Mouse (Mus musculus): Measurements from ENCODE around the gene Cryzl1. TPM values are rescaled to one million over a fixed set of nuclear protein-coding genes. Genes with fewer than 3 reads are reported as not detected.

The Cryzl1 gene
- polyA plus RNA-seq, 1 experiment from 2014 or later = 111 TPM

DNA sequence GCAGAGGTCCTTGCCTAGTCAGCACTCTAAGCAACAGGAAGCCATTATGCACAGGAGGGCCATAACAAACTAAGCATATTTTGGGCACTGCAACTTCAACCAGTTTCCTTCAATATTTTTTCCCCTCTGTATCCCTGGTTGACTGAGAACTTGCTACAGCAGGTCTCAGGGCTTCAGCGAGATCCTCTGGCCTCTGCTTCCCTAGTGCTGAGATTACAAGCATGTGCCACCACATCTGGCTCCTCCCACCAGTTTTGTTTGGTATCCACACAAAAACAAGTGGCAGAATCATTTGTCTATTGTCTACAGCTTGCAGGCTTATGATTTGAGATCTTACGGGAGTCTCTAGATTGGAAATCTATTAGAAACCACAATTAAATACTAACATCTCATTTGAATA, 83.9 kb downstream of the Cryzl1 start:
- H3K4me1 ChIP-seq (replicated peaks; ENCODE audit: control insufficient read depth, insufficient read depth, low read length) = peaks cover 13% of the 10 kb centered on the region
- no peak overlapping the region for H3K4me2 ChIP-seq (ENCODE audit: low read length)
- no peaks in the 10 kb centered on the region for H3K9me3 ChIP-seq (ENCODE audit: control insufficient read depth, low read length)
- H3K27me3 ChIP-seq (replicated peaks; ENCODE audit: control insufficient read depth, insufficient read depth, low read length) = no peaks in the 10 kb centered on the region
- no peak overlapping the region for H3K9ac ChIP-seq (replicated peaks; ENCODE audit: low read depth, low read length)
- no peak overlapping the region for H3K4me3 ChIP-seq (replicated peaks; ENCODE audit: low read length)
- no peak overlapping the region for H3K27ac ChIP-seq (ENCODE audit: low read length)
- 81% methylated on average over 2 of the region's 2 CpGs for WGBS
- H3K36me3 ChIP-seq (ENCODE audit: control insufficient read depth, insufficient read depth) = peaks cover 9% of the 10 kb centered on the region
- ATAC-seq = no peak

DNA sequence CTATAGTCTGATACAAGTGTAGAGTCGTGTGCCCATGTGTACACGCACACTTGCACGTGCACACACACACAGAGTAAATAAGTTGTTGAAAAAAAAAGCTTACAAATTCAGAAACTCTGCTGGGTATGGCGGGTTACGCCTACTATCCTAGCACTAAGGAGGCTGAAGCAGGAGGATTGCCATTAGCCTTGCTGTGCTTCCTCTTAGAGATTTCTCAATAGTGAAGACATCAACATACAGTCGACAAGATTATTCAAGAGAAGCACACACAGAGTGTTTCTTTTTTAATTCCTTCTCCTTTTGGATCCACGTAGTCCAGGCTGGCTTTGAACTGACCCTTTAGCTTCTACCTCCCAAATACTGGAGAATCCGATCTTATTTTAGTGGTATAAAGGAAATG, 88.6 kb downstream of the Cryzl1 start:
- H3K36me3 ChIP-seq (ENCODE audit: control insufficient read depth, insufficient read depth) = peaks cover 26% of the 10 kb centered on the region
- no peak overlapping the region for H3K4me2 ChIP-seq (ENCODE audit: low read length)
- WGBS = 94% methylated on average over 8 of the region's 8 CpGs

DNA sequence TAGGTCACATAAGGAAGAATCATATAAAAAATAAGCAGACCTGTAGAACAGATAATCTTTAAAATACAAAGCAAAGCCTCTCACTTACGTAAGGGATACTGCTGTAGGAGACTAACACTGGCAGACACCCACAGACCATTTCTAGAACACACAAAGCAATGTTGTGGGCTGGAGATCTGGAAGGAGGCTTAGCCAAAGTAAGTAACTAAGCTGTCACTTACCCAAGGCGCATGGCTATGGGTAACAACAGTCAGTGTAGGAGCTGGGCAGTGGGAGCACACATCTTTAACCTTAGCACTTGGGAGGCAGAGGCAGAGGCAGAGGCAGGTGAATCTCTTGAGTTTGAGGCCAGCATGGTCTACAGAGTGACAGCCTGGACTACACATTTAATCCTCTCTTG, 89.1 kb downstream of the Cryzl1 start:
- Histone ChIP-seq H3K27ac (ENCODE audit: low read length) (no peak overlapping the region), H3K27me3 (replicated peaks; ENCODE audit: control insufficient read depth, insufficient read depth, low read length) (no peaks in the 10 kb centered on the region), H3K4me1 (replicated peaks; ENCODE audit: control insufficient read depth, insufficient read depth, low read length) (no peaks in the 10 kb centered on the region), H3K4me2 (ENCODE audit: low read length) (no peak overlapping the region), H3K9me3 (ENCODE audit: control insufficient read depth, low read length) (no peaks in the 10 kb centered on the region), H3K36me3 (ENCODE audit: control insufficient read depth, insufficient read depth) (peaks cover 26% of the 10 kb centered on the region), H3K9ac (replicated peaks; ENCODE audit: low read depth, low read length) (no peak overlapping the region), H3K4me3 (replicated peaks; ENCODE audit: low read length) (no peak overlapping the region)
- 93% methylated on average over 2 of the region's 2 CpGs for WGBS
- ATAC-seq = no peak

More for the DNA sequence above, 88.6 kb downstream of the Cryzl1 start:
- no peaks in the 10 kb centered on the region for H3K4me1 ChIP-seq (replicated peaks; ENCODE audit: control insufficient read depth, insufficient read depth, low read length)
- no peaks in the 10 kb centered on the region for H3K27me3 ChIP-seq (replicated peaks; ENCODE audit: control insufficient read depth, insufficient read depth, low read length)
- no peak overlapping the region for H3K27ac ChIP-seq (ENCODE audit: low read length)
- no peak for ATAC-seq
- H3K9me3 ChIP-seq (ENCODE audit: control insufficient read depth, low read length) = no peaks in the 10 kb centered on the region
- H3K9ac ChIP-seq (replicated peaks; ENCODE audit: low read depth, low read length) = no peak overlapping the region
- H3K4me3 ChIP-seq (replicated peaks; ENCODE audit: low read length) = no peak overlapping the region

Other genes with a start within 250 kb of the Cryzl1 start
- gene Ifnar1, start 243.7 kb downstream of the Cryzl1 start, polyA plus RNA-seq (2015; fragmentation: Nextera tagmentation; extraction: Ambion mirVana) = 55.9 and 56.1 TPM in 2 replicates
- 118 and 124 TPM in 2 replicates for gene Ifngr2, start 181.9 kb downstream of the Cryzl1 start, polyA plus RNA-seq (2015; fragmentation: Nextera tagmentation; extraction: Ambion mirVana)
- gene Tmem50b, start 131.2 kb downstream of the Cryzl1 start, polyA plus RNA-seq (2015; fragmentation: Nextera tagmentation; extraction: Ambion mirVana) = 93.8 and 101 TPM in 2 replicates
- 6.9 and 8.5 TPM in 2 replicates for gene Dnajc28, start 109.9 kb downstream of the Cryzl1 start, polyA plus RNA-seq (2015; fragmentation: Nextera tagmentation; extraction: Ambion mirVana)
- gene Gart, start 82.0 kb downstream of the Cryzl1 start, polyA plus RNA-seq (2015; fragmentation: Nextera tagmentation; extraction: Ambion mirVana) = 71.7 and 81.4 TPM in 2 replicates
- gene Son, start 81.5 kb downstream of the Cryzl1 start, polyA plus RNA-seq (2015; fragmentation: Nextera tagmentation; extraction: Ambion mirVana) = 129 and 134 TPM in 2 replicates
- 19.8 and 23.8 TPM in 2 replicates for gene Donson, start 40.2 kb downstream of the Cryzl1 start, polyA plus RNA-seq (2015; fragmentation: Nextera tagmentation; extraction: Ambion mirVana)
- 86.3 and 94.3 TPM in 2 replicates for gene Itsn1, start 306 bp upstream of the Cryzl1 start, polyA plus RNA-seq (2015; fragmentation: Nextera tagmentation; extraction: Ambion mirVana)

Measured in forebrain, embryonic 16.5 days (tissue).